In the genomic region with DNA sequence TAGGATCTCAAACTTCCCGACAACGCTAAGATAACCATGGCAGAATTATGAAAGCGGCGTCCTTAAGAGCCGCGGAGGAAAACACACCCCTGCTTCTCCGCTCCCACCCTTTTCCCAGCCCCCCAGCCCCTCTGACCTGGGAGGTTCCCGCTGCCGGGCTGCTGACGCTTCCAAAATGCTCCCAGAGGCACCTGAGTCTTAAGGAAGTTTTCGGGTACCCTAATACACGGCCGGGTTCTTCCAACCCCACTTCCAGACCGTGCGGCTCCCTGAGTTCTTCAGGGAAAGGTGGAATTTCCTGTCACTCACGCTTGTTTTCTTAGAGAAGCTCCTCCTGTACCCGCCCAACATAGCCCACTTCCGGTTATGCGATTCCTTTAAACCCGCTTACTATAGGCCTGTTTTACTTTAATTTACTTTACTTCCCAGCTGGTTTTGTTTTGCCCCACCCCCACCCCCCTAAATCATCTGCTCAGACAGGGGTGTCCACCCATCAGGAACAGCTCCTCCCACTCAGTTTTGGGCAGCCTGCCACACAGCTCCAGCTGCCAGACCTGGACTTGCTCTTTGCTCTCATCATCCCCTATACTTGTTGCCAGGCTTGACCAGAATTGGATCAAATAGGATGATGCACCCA, we compare ENCODE assay signal across 8 mouse cellular contexts. TPM values are rescaled to one million over a fixed set of nuclear protein-coding genes. Genes with fewer than 3 reads are reported as not detected.
DNase-seq lines count a peak whose midpoint lies in the region; ATAC-seq and TF ChIP-seq lines count a peak whose summit lies in the region.

Gene Zfp945, minus strand, starts transcription at position 290 of the 637 bp plus-strand sequence.

- TF ChIP-seq POLR2A in small intestine, adult 2 months (IDR thresholded peaks at IDR 0.05; ENCODE audit: low read depth, low read length): no peak

- H3K36me3 ChIP-seq in embryonic facial prominence, embryonic 14.5 days (ENCODE audit: control insufficient read depth, insufficient read depth, low read length): peaks cover 23% of the 10 kb centered on the region
- H3K36me3 ChIP-seq in limb, embryonic 10.5 days: peaks cover 35% of the 10 kb centered on the region
- H3K36me3 ChIP-seq in midbrain, embryonic 12.5 days: peaks cover 20% of the 10 kb centered on the region
- peaks cover 2% of the 10 kb centered on the region for H3K36me3 ChIP-seq in small intestine, adult 2 months (ENCODE audit: control insufficient read depth, insufficient read depth, low read length)

- H3K4me3 ChIP-seq in embryonic facial prominence, embryonic 14.5 days (ENCODE audit: low read depth, low read length): peak within 1 kb of the TSS; percentile 66
- peak within 1 kb of the TSS; percentile 77 for H3K4me3 ChIP-seq in limb, embryonic 10.5 days
- H3K4me3 ChIP-seq in midbrain, embryonic 12.5 days: peak within 1 kb of the TSS; percentile 79
- H3K4me3 ChIP-seq in small intestine, adult 2 months (ENCODE audit: low read depth, low read length): peak within 1 kb of the TSS; percentile 81

- peak within 1 kb of the TSS; percentile 89 for H3K27ac ChIP-seq in embryonic facial prominence, embryonic 14.5 days (replicated peaks; ENCODE audit: low read depth, low read length)
- H3K27ac ChIP-seq in limb, embryonic 10.5 days: peak within 1 kb of the TSS; percentile 92
- H3K27ac ChIP-seq in midbrain, embryonic 12.5 days (replicated peaks): peak within 1 kb of the TSS; percentile 66; the same call in 1 of the 2 replicates
- peak within 1 kb of the TSS; percentile 24 for H3K27ac ChIP-seq in small intestine, adult 2 months (ENCODE audit: insufficient read depth, low read depth, low read length)

- H3K27me3 ChIP-seq in embryonic facial prominence, embryonic 14.5 days (replicated peaks; ENCODE audit: control insufficient read depth, insufficient read depth, low read length): no peaks in the 10 kb centered on the region
- no peaks in the 10 kb centered on the region for H3K27me3 ChIP-seq in limb, embryonic 10.5 days (ENCODE audit: low read depth, poor library complexity, severe bottlenecking)
- H3K27me3 ChIP-seq in midbrain, embryonic 12.5 days: no peaks in the 10 kb centered on the region
- no peaks in the 10 kb centered on the region for H3K27me3 ChIP-seq in small intestine, adult 2 months (ENCODE audit: control insufficient read depth, insufficient read depth, low read length)

- no peak for TF ChIP-seq CTCF in small intestine, adult 2 months (IDR thresholded peaks at IDR 0.05; ENCODE audit: extremely low read depth, insufficient read length, insufficient replicate concordance, low read depth, low read length)

- H3K4me2 ChIP-seq in embryonic facial prominence, embryonic 14.5 days (ENCODE audit: low read depth, low read length): peak within 1 kb of the TSS; percentile 67
- peak within 1 kb of the TSS; percentile 62 for H3K4me2 ChIP-seq in midbrain, embryonic 12.5 days (replicated peaks)

- H3K9ac ChIP-seq in embryonic facial prominence, embryonic 14.5 days (ENCODE audit: low read depth, low read length): peak within 1 kb of the TSS; percentile 79
- peak within 1 kb of the TSS; percentile 80 for H3K9ac ChIP-seq in midbrain, embryonic 12.5 days (replicated peaks)

- 0 out of 2 replicates have a peak, but pooled peaks cover 3% of the 10 kb centered on the region for H3K9me3 ChIP-seq in embryonic facial prominence, embryonic 14.5 days (ENCODE audit: control insufficient read depth, low read length)
- H3K9me3 ChIP-seq in limb, embryonic 10.5 days (replicated peaks): no peaks in the 10 kb centered on the region
- H3K9me3 ChIP-seq in midbrain, embryonic 12.5 days: no peaks in the 10 kb centered on the region

- WGBS in embryonic facial prominence, embryonic 14.5 days: 0% methylated on average over 20 of the region's 20 CpGs
- WGBS in limb, embryonic 10.5 days: under 1% methylated on average over 20 of the region's 20 CpGs
- WGBS in midbrain, embryonic 12.5 days: under 1% methylated on average over 20 of the region's 20 CpGs
- 1% methylated on average over 20 of the region's 20 CpGs for WGBS in small intestine, adult 2 months

- peak; percentile 97 for ATAC-seq in embryonic facial prominence, embryonic 14.5 days (ENCODE audit: low read depth)
- peak; percentile 96 for ATAC-seq in midbrain, embryonic 12.5 days (ENCODE audit: low FRiP score, low read depth)

- peaks cover 7% of the 10 kb centered on the region; the same call in 1 of the 2 replicates for H3K4me1 ChIP-seq in embryonic facial prominence, embryonic 14.5 days (ENCODE audit: control insufficient read depth, insufficient read depth, low read length)
- H3K4me1 ChIP-seq in limb, embryonic 10.5 days: peaks cover 8% of the 10 kb centered on the region
- peaks cover 9% of the 10 kb centered on the region for H3K4me1 ChIP-seq in midbrain, embryonic 12.5 days
- 0 out of 2 replicates have a peak, but pooled peaks cover 2% of the 10 kb centered on the region for H3K4me1 ChIP-seq in small intestine, adult 2 months (ENCODE audit: control insufficient read depth, insufficient read depth, insufficient read length, low read length)

- DNase-seq in 416B (ENCODE audit: low read depth): peak; percentile 84
- peak; percentile 27 to 39 for DNase-seq in adrenal gland, postnatal 4 days (ENCODE audit: low spot score in 2 of 2)
- peak; percentile 97 for DNase-seq in embryonic facial prominence, embryonic 14.5 days (ENCODE audit: low spot score)
- peak; percentile 85 to 86 for DNase-seq in heart, adult 18-20 months
- DNase-seq in kidney, adult 18-20 months: peak; percentile 81
- peak; percentile 83 for DNase-seq in limb, embryonic 10.5 days (ENCODE audit: low spot score)

RNA-seq across cellular contexts. Expression of gene Zfp945, which starts in this region (rescaled TPM):
- 10 to 100 TPM; 33.8 to 35.5 TPM for total RNA-seq in adrenal gland, postnatal 4 days (2021)
- 20.5 and 24.5 TPM in 2 replicates for polyA plus RNA-seq in embryonic facial prominence, embryonic 14.5 days (2014; fragmentation: Nextera tagmentation; extraction: Ambion mirVana)
- total RNA-seq in heart, adult 18-20 months (2021): 1 to 10 TPM; 4.1 to 4.6 TPM
- 15.3 and 19.6 TPM in 2 replicates for polyA plus RNA-seq in limb, embryonic 10.5 days (2016; fragmentation: Nextera tagmentation; extraction: Ambion mirVana)
- polyA plus RNA-seq in midbrain, embryonic 12.5 days (2016; fragmentation: Nextera tagmentation; extraction: Ambion mirVana): 27.9 and 29.1 TPM in 2 replicates
- polyA plus RNA-seq in small intestine, adult 2 months (2012; rRNA removed): 0.15 and 0.28 TPM in 2 replicates

Comparison
In these comparisons a context has a peak if more than half of its experiments do, and no peak if none do; other contexts are left out.
1. Peak in every context shown above with its lines: DNase-seq, ATAC-seq, H3K4me3 ChIP-seq and H3K27ac ChIP-seq.
2. RNA of gene Zfp945 (total RNA-seq): 33.8 to 35.5 TPM in adrenal gland, postnatal 4 days; 4.1 to 4.6 TPM in heart, adult 18-20 months; every median in the first group is over 4 times any median in the second.
3. RNA of gene Zfp945 (polyA plus RNA-seq): 27.9 to 29.1 TPM in midbrain, embryonic 12.5 days, 20.5 to 24.5 TPM in embryonic facial prominence, embryonic 14.5 days and 15.3 to 19.6 TPM in limb, embryonic 10.5 days; 0.15 to 0.28 TPM in small intestine, adult 2 months; every median in the first group is over 10 times any median in the second.
4. DNase-seq: peak in every context shown above with its lines; median percentile 97 in embryonic facial prominence, embryonic 14.5 days; 86 in heart, adult 18-20 months; 84 in 416B; 83 in limb, embryonic 10.5 days; 81 in kidney, adult 18-20 months; 33 in adrenal gland, postnatal 4 days.
5. H3K27ac ChIP-seq: peak in every context shown above with its lines; median percentile 92 in limb, embryonic 10.5 days; 89 in embryonic facial prominence, embryonic 14.5 days; 66 in midbrain, embryonic 12.5 days; 24 in small intestine, adult 2 months.